Mouse (Mus musculus) liver, embryonic 13.5 days (tissue): ENCODE results near the gene Zar1l. TPM values are rescaled to one million over a fixed set of nuclear protein-coding genes. Genes with fewer than 3 reads are reported as not detected.

ENCODE experiments used
- ATAC-seq: fragments of 200-750 bp; cut with Nextera tagmentation; 2 replicates; pipeline ENCODE4 v1.8.0; 2017; ENCODE audit warnings: low read depth, mild to moderate bottlenecking, moderate number of reproducible peaks, moderate library complexity
- DNase-seq: peaks from one replicate; pipeline ENCODE4 v3.0.0; 2022
- H3K27ac ChIP-seq: fragments of 300-500 bp; sonication (generic); 2 replicates; pipeline ENCODE4 v1.5.1; 2015; ENCODE audit warnings: moderate library complexity, mild to moderate bottlenecking, inconsistent platforms
- H3K27me3 ChIP-seq: fragments of 300-500 bp; sonication (generic); 2 replicates; pipeline ENCODE4 v1.6.1; 2015; ENCODE audit warnings: mild to moderate bottlenecking, inconsistent platforms
- H3K36me3 ChIP-seq: fragments of 300-500 bp; sonication (generic); 2 replicates; pipeline ENCODE4 v1.6.1; 2015; ENCODE audit warnings: mild to moderate bottlenecking, inconsistent platforms
- H3K4me1 ChIP-seq: fragments of 300-500 bp; sonication (generic); replicated peaks from 2 replicates; pipeline ENCODE4 v1.6.1; 2015; ENCODE audit warnings: inconsistent platforms
- H3K4me2 ChIP-seq: fragments of 300-500 bp; sonication (generic); 2 replicates; pipeline ENCODE4 v1.6.1; 2015; ENCODE audit warnings: inconsistent platforms, mild to moderate bottlenecking, moderate library complexity
- H3K4me3 ChIP-seq: fragments of 300-500 bp; sonication (generic); replicated peaks from 2 replicates; pipeline ENCODE4 v1.5.1; 2015; ENCODE audit warnings: mild to moderate bottlenecking, inconsistent platforms
- H3K9ac ChIP-seq: fragments of 300-500 bp; sonication (generic); 2 replicates; pipeline ENCODE4 v1.6.1; 2015; ENCODE audit warnings: mild to moderate bottlenecking, inconsistent platforms
- H3K9me3 ChIP-seq: fragments of 300-500 bp; sonication (generic); replicated peaks from 2 replicates; pipeline ENCODE4 v1.6.1; 2016; ENCODE audit warnings: inconsistent platforms
- WGBS: fragments of 180-500 bp; shearing (Covaris S2); methylation state at CpG from one replicate; pipeline ENCODE4 v1.1.7; 2015; ENCODE audit not compliant: insufficient replicate concordance; 5-methylcytosine and 5-hydroxymethylcytosine counted together
- polyA plus RNA-seq: library from polyadenylated mRNA; unstranded; fragments of >200 nt; fragmentation: Nextera tagmentation; extraction: Ambion mirVana; gene quantifications from 2 replicates; pipeline ENCODE4 v1.2.1, GENCODE M21; 2015

The Zar1l gene
- polyA plus RNA-seq: not detected in 2 replicates

DNA sequence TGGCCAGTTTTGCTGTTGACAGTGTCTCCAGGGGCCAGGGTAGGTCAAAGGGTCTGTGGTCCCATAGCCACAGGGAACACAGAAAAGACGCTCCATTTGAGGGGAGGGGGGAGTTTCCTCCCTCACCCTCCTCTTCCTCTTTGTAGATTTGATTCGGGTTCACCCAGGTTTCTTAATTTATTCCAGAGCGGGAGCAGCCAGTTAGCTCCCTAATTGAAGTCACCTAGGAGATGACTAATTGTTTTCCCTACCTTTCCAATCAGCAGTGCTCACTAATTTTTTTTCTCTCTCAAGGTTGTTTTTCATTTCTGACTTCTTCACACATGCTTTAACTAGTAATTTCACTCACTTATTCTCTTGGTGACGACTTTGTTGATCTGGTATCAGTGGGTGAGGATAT lies at the start of gene Zar1l:
Zar1l (minus strand) TSS at position 101 of the 400 bp plus-strand sequence.
- WGBS: 54% methylated on average over 4 of the region's 4 CpGs
- Histone ChIP-seq H3K4me1 (peaks cover 5% of the 10 kb centered on the region), H3K9ac (no peak within 1 kb of the TSS), H3K9me3 (no peaks in the 10 kb centered on the region), H3K27me3 (peaks cover 9% of the 10 kb centered on the region; the same call in 1 of the 2 replicates), H3K27ac (no peak within 1 kb of the TSS), H3K4me2 (no peak within 1 kb of the TSS), H3K4me3 (no peak within 1 kb of the TSS), H3K36me3 (no peaks in the 10 kb centered on the region)
- ATAC-seq (no peak), DNase-seq (no peak)

- WGBS: 88% methylated on average over 5 of the region's 5 CpGs
- Histone ChIP-seq H3K4me2 (no peak overlapping the region), H3K9ac (no peak overlapping the region), H3K27me3 (no peaks in the 10 kb centered on the region), H3K4me1 (no peaks in the 10 kb centered on the region), H3K36me3 (peaks cover 87% of the 10 kb centered on the region), H3K9me3 (no peaks in the 10 kb centered on the region), H3K27ac (no peak overlapping the region), H3K4me3 (no peak overlapping the region)
- DNase-seq (no peak), ATAC-seq (no peak)
Measured at GRCm38 (mm10) chr5:150566971-150567370, 49.0 kb upstream of the Zar1l start.

GRCm38 (mm10) chr5:150566226-150566625 lies 48.3 kb upstream of the Zar1l start:
- no peak for DNase-seq

GRCm38 (mm10) chr5:150564426-150564825 lies 46.5 kb upstream of the Zar1l start:
- WGBS: 84% methylated on average over 6 of the region's 6 CpGs
- Histone ChIP-seq H3K4me3 (no peak overlapping the region), H3K9ac (no peak overlapping the region), H3K4me2 (no peak overlapping the region), H3K36me3 (peaks cover 89% of the 10 kb centered on the region), H3K27me3 (no peaks in the 10 kb centered on the region), H3K27ac (no peak overlapping the region), H3K9me3 (no peaks in the 10 kb centered on the region), H3K4me1 (peaks cover 6% of the 10 kb centered on the region)
- DNase-seq (no peak), ATAC-seq (no peak)

More at GRCm38 (mm10) chr5:150566226-150566625, 48.3 kb upstream of the Zar1l start:
- H3K4me3 ChIP-seq: no peak overlapping the region
- no peak overlapping the region for H3K4me2 ChIP-seq
- H3K27me3 ChIP-seq: no peaks in the 10 kb centered on the region
- peaks cover 6% of the 10 kb centered on the region for H3K4me1 ChIP-seq
- H3K27ac ChIP-seq: no peak overlapping the region
- no peak overlapping the region for H3K9ac ChIP-seq
- no peak for ATAC-seq
- WGBS: 69% methylated on average over 3 of the region's 3 CpGs
- H3K9me3 ChIP-seq: no peaks in the 10 kb centered on the region
- peaks cover 89% of the 10 kb centered on the region for H3K36me3 ChIP-seq

- ATAC-seq: no peak
- WGBS: 68% methylated on average over 5 of the region's 5 CpGs
- Histone ChIP-seq H3K27me3 (no peaks in the 10 kb centered on the region), H3K27ac (peak overlapping the region; percentile 15; the same call in 1 of the 2 replicates), H3K9ac (no peak overlapping the region), H3K4me1 (peaks cover 6% of the 10 kb centered on the region), H3K4me2 (no peak overlapping the region), H3K9me3 (no peaks in the 10 kb centered on the region), H3K4me3 (no peak overlapping the region), H3K36me3 (peaks cover 94% of the 10 kb centered on the region)
- DNase-seq: no peak
Measured at GRCm38 (mm10) chr5:150561783-150562182, 43.8 kb upstream of the Zar1l start.

- Histone ChIP-seq H3K4me3 (no peak overlapping the region), H3K4me2 (no peak overlapping the region), H3K27ac (peak overlapping the region; percentile 15; the same call in 1 of the 2 replicates), H3K36me3 (peaks cover 92% of the 10 kb centered on the region), H3K4me1 (peaks cover 6% of the 10 kb centered on the region), H3K9ac (no peak overlapping the region), H3K27me3 (no peaks in the 10 kb centered on the region), H3K9me3 (no peaks in the 10 kb centered on the region)
- ATAC-seq: no peak
- DNase-seq: no peak
Measured at GRCm38 (mm10) chr5:150561376-150561775, 43.4 kb upstream of the Zar1l start.

DNA sequence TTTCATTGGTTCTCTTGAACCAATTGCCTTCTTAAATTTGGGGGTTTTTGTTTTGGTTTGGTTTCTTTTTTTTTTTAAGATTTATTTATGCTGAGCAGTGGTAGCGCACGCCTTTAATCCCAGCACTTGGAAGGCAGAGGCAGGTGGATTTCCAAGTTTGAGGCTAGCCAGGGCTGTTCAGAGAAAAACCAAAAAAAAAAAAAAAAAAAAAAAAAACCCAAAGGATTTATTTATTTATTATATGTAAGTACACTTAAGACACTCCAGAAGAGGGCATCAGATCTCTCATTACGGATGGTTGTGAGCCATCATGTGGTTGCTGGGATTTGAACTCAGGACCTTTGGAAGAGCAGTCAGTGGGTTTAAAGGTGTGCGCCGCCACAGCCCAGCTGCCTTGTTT lies 42.9 kb upstream of the Zar1l start:
- H3K27ac ChIP-seq: no peak overlapping the region
- H3K4me1 ChIP-seq: peaks cover 6% of the 10 kb centered on the region
- no peak overlapping the region for H3K9ac ChIP-seq
- no peak overlapping the region for H3K4me3 ChIP-seq
- no peak overlapping the region for H3K4me2 ChIP-seq
- 94% methylated on average over 5 of the region's 5 CpGs for WGBS
- no peaks in the 10 kb centered on the region for H3K27me3 ChIP-seq
- DNase-seq (no peak), ATAC-seq (no peak)
- no peaks in the 10 kb centered on the region for H3K9me3 ChIP-seq
- H3K36me3 ChIP-seq: peaks cover 88% of the 10 kb centered on the region

GRCm38 (mm10) chr5:150559519-150560103 lies 41.6 kb upstream of the Zar1l start:
- H3K9me3 ChIP-seq: no peaks in the 10 kb centered on the region
- H3K4me3 ChIP-seq: no peak overlapping the region
- DNase-seq (no peak), ATAC-seq (no peak)
- H3K27me3 ChIP-seq: no peaks in the 10 kb centered on the region
- H3K4me2 ChIP-seq: no peak overlapping the region
- no peak overlapping the region for H3K9ac ChIP-seq
- WGBS: 90% methylated on average over 6 of the region's 6 CpGs
- no peak overlapping the region for H3K27ac ChIP-seq
- H3K4me1 ChIP-seq: peaks cover 6% of the 10 kb centered on the region
- peaks cover 91% of the 10 kb centered on the region for H3K36me3 ChIP-seq

DNA sequence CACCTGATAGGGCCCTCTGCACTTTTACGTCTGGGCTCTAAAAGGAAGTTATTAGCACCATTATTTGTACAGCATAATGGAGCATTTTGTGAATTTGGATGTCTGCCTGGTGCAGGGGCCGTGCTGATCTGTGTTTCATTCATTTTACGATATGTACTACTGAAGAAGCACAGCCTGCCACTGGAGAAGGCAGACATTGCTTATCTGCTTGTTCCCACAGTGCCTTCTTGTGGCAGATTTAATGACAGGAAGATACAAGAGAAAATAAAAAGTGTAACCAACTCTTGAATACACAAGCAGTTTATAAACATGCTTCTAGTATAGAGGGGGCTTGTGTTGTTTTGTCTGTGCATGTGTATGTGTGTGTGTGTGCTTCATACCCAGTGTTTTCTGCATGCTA lies 33.7 kb upstream of the Zar1l start:
- H3K4me3 ChIP-seq: no peak overlapping the region
- no peak overlapping the region for H3K4me2 ChIP-seq
- no peak overlapping the region for H3K27ac ChIP-seq
- no peak for ATAC-seq
- 79% methylated on average over 3 of the region's 3 CpGs for WGBS
- no peak for DNase-seq
- peaks cover 68% of the 10 kb centered on the region for H3K36me3 ChIP-seq
- no peaks in the 10 kb centered on the region for H3K27me3 ChIP-seq
- no peaks in the 10 kb centered on the region for H3K9me3 ChIP-seq
- no peaks in the 10 kb centered on the region for H3K4me1 ChIP-seq
- H3K9ac ChIP-seq: no peak overlapping the region

DNA sequence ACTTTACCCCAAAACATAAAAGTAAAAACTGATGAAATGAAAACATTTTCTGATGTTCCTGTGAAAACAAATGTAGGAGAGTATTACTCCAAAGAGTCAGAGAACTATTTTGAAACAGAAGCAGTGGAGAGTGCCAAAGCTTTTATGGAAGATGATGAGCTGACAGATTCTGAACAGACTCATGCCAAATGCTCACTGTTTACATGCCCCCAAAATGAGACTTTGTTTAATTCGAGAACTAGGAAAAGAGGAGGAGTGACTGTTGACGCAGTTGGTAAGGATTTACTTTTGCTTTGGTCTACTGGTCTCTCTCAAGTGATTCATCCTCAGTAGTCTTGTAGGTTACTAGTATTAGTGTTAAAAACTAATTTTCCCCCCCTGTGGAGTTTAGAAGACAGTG lies 25.2 kb upstream of the Zar1l start:
- H3K4me1 ChIP-seq: no peaks in the 10 kb centered on the region
- peaks cover 24% of the 10 kb centered on the region for H3K36me3 ChIP-seq
- no peaks in the 10 kb centered on the region for H3K27me3 ChIP-seq
- ATAC-seq: no peak
- DNase-seq: no peak
- 93% methylated on average over 2 of the region's 2 CpGs for WGBS
- H3K4me3 ChIP-seq: no peak overlapping the region
- H3K4me2 ChIP-seq: no peak overlapping the region
- H3K9me3 ChIP-seq: peaks cover 13% of the 10 kb centered on the region
- no peak overlapping the region for H3K27ac ChIP-seq
- no peak overlapping the region for H3K9ac ChIP-seq

- no peaks in the 10 kb centered on the region for H3K27me3 ChIP-seq
- H3K9me3 ChIP-seq: peaks cover 13% of the 10 kb centered on the region
- no peaks in the 10 kb centered on the region for H3K4me1 ChIP-seq
- DNase-seq (no peak), ATAC-seq (no peak)
- no peak overlapping the region for H3K9ac ChIP-seq
- H3K4me3 ChIP-seq: no peak overlapping the region
- H3K4me2 ChIP-seq: no peak overlapping the region
- peaks cover 40% of the 10 kb centered on the region for H3K36me3 ChIP-seq
- H3K27ac ChIP-seq: no peak overlapping the region
- 87% methylated on average over 1 of the region's 1 CpGs for WGBS
Measured at GRCm38 (mm10) chr5:150541302-150541701, 23.3 kb upstream of the Zar1l start.

- Histone ChIP-seq H3K9ac (no peak overlapping the region), H3K4me2 (no peak overlapping the region), H3K4me1 (peaks cover 51% of the 10 kb centered on the region), H3K27ac (no peak overlapping the region), H3K36me3 (peaks cover 20% of the 10 kb centered on the region), H3K27me3 (no peaks in the 10 kb centered on the region), H3K9me3 (no peaks in the 10 kb centered on the region), H3K4me3 (no peak overlapping the region)
- DNase-seq: no peak
- ATAC-seq: no peak
- whole genome bisulfite sequencing: 75% methylated on average over 2 of the region's 2 CpGs
Measured at GRCm38 (mm10) chr5:150525239-150525638, 7.3 kb upstream of the Zar1l start.
